Mouse (Mus musculus): ENCODE measurements around the gene Elmod3. TPM values are rescaled to one million over a fixed set of nuclear protein-coding genes. Genes with fewer than 3 reads are reported as not detected.

Gene Elmod3
- polyA plus RNA-seq, 1 experiment = 22.3 TPM

DNA sequence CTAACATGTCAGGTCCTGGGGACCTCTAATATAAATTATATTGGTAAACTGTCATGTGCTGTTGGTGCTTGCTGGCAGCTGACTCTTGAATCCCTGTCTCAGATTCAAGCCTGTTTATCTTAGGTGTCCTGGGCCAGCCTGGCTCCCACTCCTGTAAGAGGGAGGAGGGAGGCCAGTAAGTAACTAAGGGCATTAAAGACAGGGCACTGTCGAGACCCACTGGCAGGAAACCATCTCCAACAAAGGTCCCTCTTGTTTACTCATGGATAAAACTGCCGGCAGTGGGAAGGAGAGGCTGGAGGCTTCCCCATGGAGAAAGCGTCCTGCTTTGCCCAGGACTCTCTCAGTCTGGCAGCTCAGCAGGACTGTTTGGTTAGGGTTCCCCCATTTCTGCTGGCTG, 26.4 kb downstream of the Elmod3 start:
- WGBS = 52% methylated on average over 3 of the region's 3 CpGs
- H3K27me3 ChIP-seq (ENCODE audit: control insufficient read depth, insufficient read depth, low read length) = no peaks in the 10 kb centered on the region
- no peak overlapping the region for H3K4me3 ChIP-seq (ENCODE audit: low read depth, low read length)
- TF ChIP-seq CTCF (IDR thresholded peaks at IDR 0.05; ENCODE audit: extremely low read depth, insufficient read length, insufficient replicate concordance, low read depth, low read length) (no peak), POLR2A (IDR thresholded peaks at IDR 0.05; ENCODE audit: low read depth, low read length) (no peak)
- no peaks in the 10 kb centered on the region for H3K4me1 ChIP-seq (ENCODE audit: control insufficient read depth, insufficient read depth, insufficient read length, low read length)
- H3K36me3 ChIP-seq (ENCODE audit: control insufficient read depth, insufficient read depth, low read length) = peaks cover 15% of the 10 kb centered on the region
- no peak overlapping the region for H3K27ac ChIP-seq (ENCODE audit: insufficient read depth, low read depth, low read length)

DNA sequence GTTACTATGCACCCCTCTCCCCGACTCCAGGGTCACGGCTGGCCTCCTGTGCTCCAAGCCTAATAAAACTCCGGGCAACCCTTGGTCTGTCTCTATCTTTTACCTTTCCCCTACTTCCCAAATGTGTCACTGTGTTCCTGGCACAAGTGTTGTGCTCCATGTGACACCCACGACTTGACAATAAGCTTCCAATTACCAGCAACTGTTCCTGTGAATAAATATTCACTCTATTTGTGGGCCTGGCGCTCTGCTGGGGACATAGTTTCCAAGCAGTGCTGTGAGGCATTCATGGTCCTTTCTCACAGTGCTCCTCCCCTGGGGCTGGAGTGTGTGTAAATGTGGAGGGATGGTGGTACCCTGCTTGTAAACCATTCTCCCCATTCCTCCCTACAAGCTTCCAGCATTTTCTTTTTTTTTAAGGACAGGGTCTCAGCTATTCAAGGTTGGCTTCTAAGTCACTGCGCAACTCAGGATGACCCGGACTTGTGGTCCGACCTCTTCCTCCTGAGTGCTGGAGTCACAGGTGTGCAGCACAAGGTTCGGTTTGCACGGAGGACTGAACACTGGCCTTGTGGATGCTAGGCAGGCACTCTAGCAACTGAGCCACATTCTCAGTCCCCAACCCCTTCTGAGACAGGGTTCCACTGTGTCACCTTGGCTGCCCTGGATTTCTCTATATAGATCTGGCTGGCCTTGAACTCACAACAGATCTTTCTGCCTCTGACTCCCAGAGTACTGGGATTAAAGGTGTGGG, 27.4 kb downstream of the Elmod3 start:
- TF ChIP-seq POLR2A (IDR thresholded peaks at IDR 0.05; ENCODE audit: low read depth, low read length) (no peak), CTCF (IDR thresholded peaks at IDR 0.05; ENCODE audit: extremely low read depth, insufficient read length, insufficient replicate concordance, low read depth, low read length) (no peak)
- peaks cover 14% of the 10 kb centered on the region for H3K36me3 ChIP-seq (ENCODE audit: control insufficient read depth, insufficient read depth, low read length)
- 64% methylated on average over 10 of the region's 10 CpGs for WGBS
- H3K4me3 ChIP-seq (ENCODE audit: low read depth, low read length) = no peak overlapping the region
- no peak overlapping the region for H3K27ac ChIP-seq (ENCODE audit: insufficient read depth, low read depth, low read length)
- no peaks in the 10 kb centered on the region for H3K27me3 ChIP-seq (ENCODE audit: control insufficient read depth, insufficient read depth, low read length)
- no peaks in the 10 kb centered on the region for H3K4me1 ChIP-seq (ENCODE audit: control insufficient read depth, insufficient read depth, insufficient read length, low read length)

DNA sequence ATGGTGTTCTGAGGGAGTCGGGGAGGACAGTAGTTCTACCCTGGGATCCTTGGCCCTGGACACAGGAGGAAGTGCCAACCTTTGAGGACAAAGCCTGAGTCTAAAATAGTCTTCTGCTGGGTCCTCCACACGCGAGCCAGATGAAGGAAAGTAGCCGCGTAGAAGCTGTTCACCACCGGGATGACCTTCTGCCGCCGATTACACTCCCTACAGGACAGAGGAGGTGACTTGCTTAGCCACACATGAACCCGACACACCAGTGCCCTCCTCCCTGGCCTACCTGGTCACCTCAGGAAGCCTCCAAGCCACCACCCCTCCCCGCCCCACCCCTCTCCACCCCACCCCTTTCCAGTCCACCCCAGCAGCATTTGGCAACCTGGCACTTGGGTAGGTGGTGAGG, 29.5 kb downstream of the Elmod3 start:
- no peak overlapping the region for H3K27ac ChIP-seq (ENCODE audit: insufficient read depth, low read depth, low read length)
- H3K27me3 ChIP-seq (ENCODE audit: control insufficient read depth, insufficient read depth, low read length) = no peaks in the 10 kb centered on the region
- 89% methylated on average over 10 of the region's 10 CpGs for WGBS
- no peaks in the 10 kb centered on the region; the same call in 1 of the 2 replicates for H3K4me1 ChIP-seq (ENCODE audit: control insufficient read depth, insufficient read depth, insufficient read length, low read length)
- no peak for TF ChIP-seq POLR2A (IDR thresholded peaks at IDR 0.05; ENCODE audit: low read depth, low read length)
- TF ChIP-seq CTCF (IDR thresholded peaks at IDR 0.05; ENCODE audit: extremely low read depth, insufficient read length, insufficient replicate concordance, low read depth, low read length) = no peak
- no peak overlapping the region for H3K4me3 ChIP-seq (ENCODE audit: low read depth, low read length)
- peaks cover 10% of the 10 kb centered on the region for H3K36me3 ChIP-seq (ENCODE audit: control insufficient read depth, insufficient read depth, low read length)

DNA sequence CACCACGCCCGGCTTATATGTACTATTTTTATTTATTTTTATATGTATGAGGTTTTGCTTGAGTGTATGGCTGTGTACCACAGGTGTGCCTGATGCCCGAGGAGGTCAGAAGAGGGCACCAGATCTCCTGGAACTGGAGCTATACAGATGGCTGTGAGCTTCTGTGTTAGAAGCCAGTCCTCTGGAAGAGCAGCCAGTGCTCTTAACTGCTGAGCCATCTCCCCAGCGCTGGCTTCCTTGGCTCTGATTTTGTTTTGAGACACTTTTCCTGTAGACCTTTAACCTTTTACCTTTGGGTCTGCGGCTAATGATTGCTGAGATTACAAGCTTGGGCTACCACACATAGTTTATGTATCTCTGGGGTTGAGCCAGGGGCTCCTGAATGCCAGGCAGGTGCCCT, 30.7 kb downstream of the Elmod3 start:
- Histone ChIP-seq H3K27me3 (ENCODE audit: control insufficient read depth, insufficient read depth, low read length) (no peaks in the 10 kb centered on the region), H3K4me3 (ENCODE audit: low read depth, low read length) (no peak overlapping the region), H3K36me3 (ENCODE audit: control insufficient read depth, insufficient read depth, low read length) (peaks cover 7% of the 10 kb centered on the region), H3K27ac (ENCODE audit: insufficient read depth, low read depth, low read length) (no peak overlapping the region), H3K4me1 (ENCODE audit: control insufficient read depth, insufficient read depth, insufficient read length, low read length) (no peaks in the 10 kb centered on the region; the same call in 1 of the 2 replicates)
- TF ChIP-seq POLR2A (IDR thresholded peaks at IDR 0.05; ENCODE audit: low read depth, low read length) (no peak), CTCF (IDR thresholded peaks at IDR 0.05; ENCODE audit: extremely low read depth, insufficient read length, insufficient replicate concordance, low read depth, low read length) (peak; percentile 20; the same call in 1 of the 2 replicates)
- WGBS = 60% methylated on average over 5 of the region's 5 CpGs

DNA sequence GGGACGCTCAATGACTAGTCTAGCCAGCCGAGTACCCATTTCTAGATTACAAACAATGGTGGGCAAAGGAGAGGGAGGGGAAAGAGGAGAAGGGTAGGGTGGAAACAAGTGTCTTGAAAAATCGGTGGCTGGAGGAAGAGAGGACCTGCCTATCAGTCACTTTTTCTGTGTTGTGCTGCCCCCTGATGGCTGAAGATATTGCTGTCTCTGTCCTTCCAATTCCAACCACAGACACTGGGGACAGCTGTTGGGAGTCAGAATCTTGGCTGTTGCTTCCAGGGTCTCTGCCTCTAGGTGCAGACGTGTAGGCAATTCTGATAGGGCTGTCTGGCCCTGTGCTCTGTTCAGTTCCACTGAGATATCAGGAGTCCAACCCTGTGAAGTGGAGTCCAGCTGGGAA, 32.2 kb downstream of the Elmod3 start:
- Histone ChIP-seq H3K27me3 (ENCODE audit: control insufficient read depth, insufficient read depth, low read length) (no peaks in the 10 kb centered on the region), H3K4me1 (ENCODE audit: control insufficient read depth, insufficient read depth, insufficient read length, low read length) (no peaks in the 10 kb centered on the region; the same call in 1 of the 2 replicates), H3K27ac (ENCODE audit: insufficient read depth, low read depth, low read length) (no peak overlapping the region), H3K36me3 (ENCODE audit: control insufficient read depth, insufficient read depth, low read length) (peaks cover 6% of the 10 kb centered on the region), H3K4me3 (ENCODE audit: low read depth, low read length) (no peak overlapping the region)
- TF ChIP-seq CTCF (IDR thresholded peaks at IDR 0.05; ENCODE audit: extremely low read depth, insufficient read length, insufficient replicate concordance, low read depth, low read length) (peak; percentile 81), POLR2A (IDR thresholded peaks at IDR 0.05; ENCODE audit: low read depth, low read length) (no peak)
- WGBS = 9% methylated on average over 4 of the region's 4 CpGs

DNA sequence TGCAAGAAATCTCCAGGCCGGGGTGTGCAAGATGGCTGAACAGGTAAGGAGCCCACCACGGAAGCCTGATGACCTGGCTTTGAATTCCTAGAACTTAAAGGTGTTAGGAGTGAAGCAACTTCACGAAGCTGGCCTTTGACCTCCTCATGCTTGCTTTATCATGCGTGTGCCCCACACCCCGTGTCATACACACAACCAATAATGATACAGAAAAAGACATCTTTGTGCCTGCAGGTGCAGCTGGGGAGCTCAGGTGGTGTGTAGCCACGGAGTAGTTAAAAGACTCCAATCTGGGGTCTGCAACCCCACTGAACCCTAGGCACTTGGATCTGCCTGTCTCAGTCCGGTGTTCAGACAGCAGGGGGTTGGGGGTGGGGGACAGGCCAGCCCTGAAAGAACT, 32.7 kb downstream of the Elmod3 start:
- Histone ChIP-seq H3K27ac (ENCODE audit: insufficient read depth, low read depth, low read length) (no peak overlapping the region), H3K27me3 (ENCODE audit: control insufficient read depth, insufficient read depth, low read length) (no peaks in the 10 kb centered on the region), H3K4me3 (ENCODE audit: low read depth, low read length) (no peak overlapping the region), H3K4me1 (ENCODE audit: control insufficient read depth, insufficient read depth, insufficient read length, low read length) (no peaks in the 10 kb centered on the region; the same call in 1 of the 2 replicates), H3K36me3 (ENCODE audit: control insufficient read depth, insufficient read depth, low read length) (peaks cover 7% of the 10 kb centered on the region)
- WGBS = 39% methylated on average over 7 of the region's 7 CpGs
- TF ChIP-seq POLR2A (IDR thresholded peaks at IDR 0.05; ENCODE audit: low read depth, low read length) (no peak), CTCF (IDR thresholded peaks at IDR 0.05; ENCODE audit: extremely low read depth, insufficient read length, insufficient replicate concordance, low read depth, low read length) (no peak)

DNA sequence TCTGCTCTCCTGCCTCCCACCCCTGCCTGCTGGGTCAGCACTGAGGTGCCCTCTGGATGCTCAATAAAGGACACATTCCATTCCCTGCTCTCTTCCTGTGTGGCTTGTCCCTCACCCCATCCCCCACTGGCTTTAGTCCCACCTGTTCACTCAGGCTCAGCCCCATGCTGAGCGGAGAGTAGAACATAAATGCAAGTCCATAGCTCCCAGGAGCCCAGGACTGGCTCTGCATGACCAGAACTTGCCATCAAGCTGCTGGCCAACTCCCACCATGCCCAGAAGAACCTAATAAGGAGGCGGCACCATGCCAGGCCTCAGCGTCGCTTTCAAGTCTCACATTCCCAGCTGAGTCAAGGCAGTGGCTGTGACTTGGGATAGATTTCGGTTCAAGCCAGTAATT, 35.3 kb downstream of the Elmod3 start:
- TF ChIP-seq POLR2A (IDR thresholded peaks at IDR 0.05; ENCODE audit: low read depth, low read length) (no peak), CTCF (IDR thresholded peaks at IDR 0.05; ENCODE audit: extremely low read depth, insufficient read length, insufficient replicate concordance, low read depth, low read length) (no peak)
- no peak overlapping the region for H3K27ac ChIP-seq (ENCODE audit: insufficient read depth, low read depth, low read length)

More for the DNA sequence above, 35.3 kb downstream of the Elmod3 start:
- no peaks in the 10 kb centered on the region; the same call in 1 of the 2 replicates for H3K4me1 ChIP-seq (ENCODE audit: control insufficient read depth, insufficient read depth, insufficient read length, low read length)
- no peak overlapping the region for H3K4me3 ChIP-seq (ENCODE audit: low read depth, low read length)
- no peaks in the 10 kb centered on the region for H3K27me3 ChIP-seq (ENCODE audit: control insufficient read depth, insufficient read depth, low read length)
- peaks cover 3% of the 10 kb centered on the region for H3K36me3 ChIP-seq (ENCODE audit: control insufficient read depth, insufficient read depth, low read length)
- WGBS = 91% methylated on average over 5 of the region's 5 CpGs

Data from small intestine, adult 2 months (tissue).